Mouse (Mus musculus) midbrain, embryonic 11.5 days (tissue): Measurements from ENCODE around the gene Spcs2. TPM values are rescaled to one million over a fixed set of nuclear protein-coding genes. Genes with fewer than 3 reads are reported as not detected.

Source experiments
- ATAC-seq: fragments of 200-750 bp; cut with Nextera tagmentation; 2 replicates; pipeline ENCODE4 v1.8.0; 2017; ENCODE audit warnings: moderate TSS enrichment, moderate library complexity; ENCODE audit not compliant: low FRiP score
- DNase-seq: peaks from one replicate; pipeline ENCODE4 v3.0.0; 2015; ENCODE audit warnings: low spot score; ENCODE audit errors: missing footprints
- H3K27ac ChIP-seq: fragments of 300-500 bp; sonication (generic); 2 replicates; pipeline ENCODE4 v1.5.1; 2014; ENCODE audit warnings: low read depth, low read length
- H3K27me3 ChIP-seq: fragments of 300-500 bp; sonication (generic); 2 replicates; pipeline ENCODE4 v1.6.1; 2014; ENCODE audit warnings: mild to moderate bottlenecking, low read length, moderate library complexity, mixed read lengths; ENCODE audit not compliant: control insufficient read depth, insufficient read depth
- H3K36me3 ChIP-seq: fragments of 300-500 bp; sonication (generic); 2 replicates; pipeline ENCODE4 v1.6.1; 2014; ENCODE audit warnings: mild to moderate bottlenecking, low read length, moderate library complexity, mixed read lengths; ENCODE audit not compliant: control insufficient read depth, insufficient read depth
- H3K4me1 ChIP-seq: fragments of 300-500 bp; sonication (generic); 2 replicates; pipeline ENCODE4 v1.6.1; 2014; ENCODE audit warnings: low read length; ENCODE audit not compliant: control insufficient read depth, insufficient read depth
- H3K4me2 ChIP-seq: fragments of 300-500 bp; sonication (generic); 2 replicates; pipeline ENCODE4 v1.6.1; 2014; ENCODE audit warnings: mild to moderate bottlenecking, moderate library complexity
- H3K4me3 ChIP-seq: fragments of 300-500 bp; sonication (generic); 2 replicates; pipeline ENCODE4 v1.5.1; 2014; ENCODE audit warnings: low read depth, low read length
- H3K9ac ChIP-seq: fragments of 300-500 bp; sonication (generic); 2 replicates; pipeline ENCODE4 v1.6.1; 2014; ENCODE audit warnings: low read length
- H3K9me3 ChIP-seq: fragments of 300-500 bp; sonication (generic); 2 replicates; pipeline ENCODE4 v1.6.1; 2016; ENCODE audit warnings: low read length; ENCODE audit not compliant: control insufficient read depth
- WGBS: fragments of 180-500 bp; shearing (Covaris S2); extraction: QIAGEN DNeasy Blood & Tissue Kit; methylation state at CpG from one replicate; pipeline ENCODE4 v1.1.7; 2014; 5-methylcytosine and 5-hydroxymethylcytosine counted together
- polyA plus RNA-seq: library from polyadenylated mRNA; unstranded; fragments of >200 nt; fragmentation: Nextera tagmentation; extraction: Ambion mirVana; gene quantifications from 2 replicates; pipeline ENCODE4 v1.2.1, GENCODE M21; 2014

Gene Spcs2
- polyA plus RNA-seq, 1 experiment from 2014 or later: 385 TPM

GRCm38 (mm10) chr7:99854311-99854710 lies 9.0 kb downstream of the Spcs2 start:
- Histone ChIP-seq H3K4me3 (no peak overlapping the region), H3K4me2 (no peak overlapping the region), H3K36me3 (peaks cover 2% of the 10 kb centered on the region; the same call in 1 of the 2 replicates), H3K4me1 (peaks cover 13% of the 10 kb centered on the region), H3K9me3 (no peaks in the 10 kb centered on the region), H3K9ac (no peak overlapping the region), H3K27ac (no peak overlapping the region), H3K27me3 (no peaks in the 10 kb centered on the region)
- DNase-seq: no peak
- ATAC-seq: no peak
- WGBS: 93% methylated on average over 4 of the region's 4 CpGs

GRCm38 (mm10) chr7:99853350-99853749 lies 9.9 kb downstream of the Spcs2 start:
- H3K4me1 ChIP-seq: peaks cover 10% of the 10 kb centered on the region
- no peak overlapping the region for H3K4me2 ChIP-seq
- no peaks in the 10 kb centered on the region for H3K9me3 ChIP-seq
- ATAC-seq: no peak
- 91% methylated on average over 7 of the region's 7 CpGs for WGBS
- no peak for DNase-seq
- H3K9ac ChIP-seq: no peak overlapping the region
- peaks cover 2% of the 10 kb centered on the region; the same call in 1 of the 2 replicates for H3K36me3 ChIP-seq
- no peaks in the 10 kb centered on the region for H3K27me3 ChIP-seq
- no peak overlapping the region for H3K27ac ChIP-seq
- H3K4me3 ChIP-seq: no peak overlapping the region

- H3K4me2 ChIP-seq: no peak overlapping the region
- no peak overlapping the region for H3K27ac ChIP-seq
- H3K9me3 ChIP-seq: no peaks in the 10 kb centered on the region
- H3K36me3 ChIP-seq: peaks cover 7% of the 10 kb centered on the region; the same call in 1 of the 2 replicates
- no peak for ATAC-seq
- H3K4me1 ChIP-seq: peaks cover under 1% of the 10 kb centered on the region; the same call in 1 of the 2 replicates
- no peak for DNase-seq
- 91% methylated on average over 6 of the region's 6 CpGs for WGBS
- H3K9ac ChIP-seq: no peak overlapping the region
- no peaks in the 10 kb centered on the region for H3K27me3 ChIP-seq
- H3K4me3 ChIP-seq: no peak overlapping the region
Measured at GRCm38 (mm10) chr7:99851618-99852017, 11.6 kb downstream of the Spcs2 start.

GRCm38 (mm10) chr7:99851121-99851520 lies 12.1 kb downstream of the Spcs2 start:
- no peak for ATAC-seq
- WGBS: 55% methylated on average over 1 of the region's 1 CpGs

DNA sequence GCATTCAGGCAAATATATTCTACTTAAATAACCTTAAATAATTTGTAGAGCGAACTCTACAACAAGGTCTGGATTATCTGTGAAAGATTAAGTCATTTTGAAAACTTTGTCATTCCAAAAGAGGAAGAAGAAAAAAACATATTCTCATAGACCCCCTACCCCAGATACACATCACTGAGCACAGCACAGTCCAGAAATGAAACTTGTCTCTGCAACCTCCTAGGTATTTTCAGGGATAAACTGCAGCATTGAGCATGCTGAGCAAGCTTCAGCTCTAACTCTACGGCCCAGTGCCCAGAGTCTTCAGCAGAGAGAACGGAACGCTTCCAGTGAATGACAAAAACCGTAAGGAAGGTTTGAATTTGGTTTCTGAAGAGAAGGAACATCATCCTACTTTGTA lies 12.7 kb downstream of the Spcs2 start:
- H3K27ac ChIP-seq: no peak overlapping the region
- no peaks in the 10 kb centered on the region for H3K9me3 ChIP-seq
- peaks cover 10% of the 10 kb centered on the region; the same call in 1 of the 2 replicates for H3K36me3 ChIP-seq
- WGBS: 80% methylated on average over 5 of the region's 5 CpGs
- H3K4me3 ChIP-seq: no peak overlapping the region
- H3K27me3 ChIP-seq: no peaks in the 10 kb centered on the region
- H3K9ac ChIP-seq: no peak overlapping the region
- DNase-seq (no peak), ATAC-seq (no peak)
- H3K4me2 ChIP-seq: no peak overlapping the region
- H3K4me1 ChIP-seq: no peaks in the 10 kb centered on the region

More at GRCm38 (mm10) chr7:99851121-99851520, 12.1 kb downstream of the Spcs2 start:
- Histone ChIP-seq H3K4me1 (no peaks in the 10 kb centered on the region), H3K9me3 (no peaks in the 10 kb centered on the region), H3K36me3 (peaks cover 9% of the 10 kb centered on the region; the same call in 1 of the 2 replicates), H3K4me2 (no peak overlapping the region), H3K9ac (no peak overlapping the region), H3K4me3 (no peak overlapping the region), H3K27ac (no peak overlapping the region), H3K27me3 (no peaks in the 10 kb centered on the region)
- DNase-seq: no peak

- no peaks in the 10 kb centered on the region for H3K4me1 ChIP-seq
- ATAC-seq (no peak), DNase-seq (no peak)
- H3K36me3 ChIP-seq: peaks cover 19% of the 10 kb centered on the region
- 95% methylated on average over 8 of the region's 8 CpGs for WGBS
- H3K27me3 ChIP-seq: no peaks in the 10 kb centered on the region
- H3K4me2 ChIP-seq: no peak overlapping the region
- H3K9me3 ChIP-seq: no peaks in the 10 kb centered on the region
- H3K9ac ChIP-seq: no peak overlapping the region
- H3K27ac ChIP-seq: no peak overlapping the region
- H3K4me3 ChIP-seq: no peak overlapping the region
Measured at GRCm38 (mm10) chr7:99845533-99846236, 17.6 kb downstream of the Spcs2 start.

DNA sequence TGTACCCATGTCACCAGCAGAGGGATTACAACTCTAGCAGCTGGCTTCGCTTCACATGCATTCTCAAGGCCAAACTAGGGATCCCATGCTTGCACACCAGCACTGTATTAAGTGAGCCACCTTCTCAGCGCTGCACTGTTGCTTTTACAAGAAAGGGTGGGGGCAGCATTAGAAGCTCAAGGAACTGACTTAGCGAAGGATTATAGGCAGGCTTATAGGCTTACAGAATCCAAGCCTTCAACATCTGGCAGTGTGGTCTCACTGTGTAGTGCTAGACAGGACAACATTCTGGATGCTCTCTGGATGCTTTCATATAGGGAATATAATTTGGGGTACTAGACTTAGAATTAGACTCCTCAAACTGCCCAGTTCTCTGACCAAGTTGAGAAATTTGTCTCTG lies 25.0 kb downstream of the Spcs2 start:
- H3K4me2 ChIP-seq: no peak overlapping the region
- no peak overlapping the region for H3K4me3 ChIP-seq
- no peaks in the 10 kb centered on the region for H3K4me1 ChIP-seq
- no peaks in the 10 kb centered on the region for H3K27me3 ChIP-seq
- H3K9me3 ChIP-seq: no peaks in the 10 kb centered on the region
- peaks cover 16% of the 10 kb centered on the region for H3K36me3 ChIP-seq
- no peak for DNase-seq
- ATAC-seq: no peak
- no peak overlapping the region for H3K9ac ChIP-seq
- H3K27ac ChIP-seq: no peak overlapping the region
- WGBS: 89% methylated on average over 3 of the region's 3 CpGs

GRCm38 (mm10) chr7:99837358-99838071 lies 25.7 kb downstream of the Spcs2 start:
- no peak for ATAC-seq
- WGBS: 85% methylated on average over 6 of the region's 6 CpGs
- no peaks in the 10 kb centered on the region for H3K4me1 ChIP-seq

DNA sequence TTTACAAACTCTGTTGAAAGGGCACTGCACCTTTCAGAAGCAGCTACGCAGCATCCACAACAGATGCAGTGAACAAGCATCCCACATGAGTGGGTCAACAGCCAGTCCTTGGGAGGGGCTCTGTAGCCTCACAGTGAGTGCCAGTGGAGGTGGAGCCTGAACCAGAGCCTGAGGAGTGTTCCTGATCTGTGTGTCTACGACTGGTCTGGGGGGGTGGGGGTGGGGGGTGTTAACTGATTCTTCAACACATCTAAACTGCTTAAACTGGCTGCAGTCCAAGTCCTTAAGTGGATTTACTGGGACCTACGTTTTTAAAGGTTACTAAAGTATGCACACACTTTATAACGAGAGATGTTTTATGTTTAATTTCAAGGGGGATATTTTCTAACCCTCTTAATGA lies 26.5 kb downstream of the Spcs2 start:
- WGBS: 73% methylated on average over 4 of the region's 4 CpGs
- Histone ChIP-seq H3K36me3 (peaks cover 12% of the 10 kb centered on the region), H3K27me3 (no peaks in the 10 kb centered on the region), H3K27ac (no peak overlapping the region), H3K4me1 (no peaks in the 10 kb centered on the region), H3K9ac (no peak overlapping the region), H3K4me3 (no peak overlapping the region), H3K4me2 (no peak overlapping the region), H3K9me3 (no peaks in the 10 kb centered on the region)
- DNase-seq (no peak), ATAC-seq (no peak)

More at GRCm38 (mm10) chr7:99837358-99838071, 25.7 kb downstream of the Spcs2 start:
- Histone ChIP-seq H3K9me3 (no peaks in the 10 kb centered on the region), H3K4me2 (no peak overlapping the region), H3K9ac (no peak overlapping the region), H3K4me3 (no peak overlapping the region), H3K27me3 (no peaks in the 10 kb centered on the region), H3K36me3 (peaks cover 16% of the 10 kb centered on the region), H3K27ac (no peak overlapping the region)
- DNase-seq: no peak
